Mouse (Mus musculus): ENCODE data around the gene Kcnj8. TPM values are rescaled to one million over a fixed set of nuclear protein-coding genes. Genes with fewer than 3 reads are reported as not detected.

Gene Kcnj8
- 0.12 TPM for polyA plus RNA-seq (2017; shearing (Covaris generic))

GRCm38 (mm10) chr6:142571055-142571618, at the start of gene Kcnj8:
Gene Kcnj8 (minus strand): TSS chr6:142571614.

Other genes starting within 250 kb of the Kcnj8 start
- not detected for gene Slco1a5, start 248.6 kb downstream of the Kcnj8 start, polyA plus RNA-seq (2017; shearing (Covaris generic))
- 27.7 TPM for gene Pyroxd1, start 226.0 kb downstream of the Kcnj8 start, polyA plus RNA-seq (2017; shearing (Covaris generic))
- gene Recql, start 184.5 kb downstream of the Kcnj8 start, polyA plus RNA-seq (2017; shearing (Covaris generic)), result 52.7 TPM
- 30.7 TPM for gene Golt1b, start 184.4 kb downstream of the Kcnj8 start, polyA plus RNA-seq (2017; shearing (Covaris generic))
- 0.39 TPM for gene Spx, start 158.2 kb downstream of the Kcnj8 start, polyA plus RNA-seq (2017; shearing (Covaris generic))
- not detected for gene Gys2, start 98.5 kb downstream of the Kcnj8 start, polyA plus RNA-seq (2017; shearing (Covaris generic))
- gene Ldhb, start 63.7 kb downstream of the Kcnj8 start, polyA plus RNA-seq (2017; shearing (Covaris generic)), result 158 TPM
- 0.06 TPM for gene Abcc9, start 130.7 kb upstream of the Kcnj8 start, polyA plus RNA-seq (2017; shearing (Covaris generic))
- 12.9 TPM for gene Cmas, start 185.1 kb upstream of the Kcnj8 start, polyA plus RNA-seq (2017; shearing (Covaris generic))
- gene Sult6b2, start 232.9 kb upstream of the Kcnj8 start, polyA plus RNA-seq (2017; shearing (Covaris generic)), result not detected